Mouse (Mus musculus): ENCODE measurements around the gene Erf.

GRCm38 (mm10) chr7:25222275-25222967 is 28.1 kb downstream of the Erf start:
- TF ChIP-seq CTCF (IDR thresholded peaks at IDR 0.05; ENCODE audit: extremely low read depth, insufficient read length, insufficient replicate concordance, low read depth, low read length) (no peak), POLR2A (IDR thresholded peaks at IDR 0.05; ENCODE audit: low read depth, low read length) (no peak)

All from small intestine, adult 2 months (tissue).